Mouse (Mus musculus): Measurements from ENCODE around the gene Wfdc16. TPM values are rescaled to one million over a fixed set of nuclear protein-coding genes. Genes with fewer than 3 reads are reported as not detected.

The Wfdc16 gene
- polyA plus RNA-seq, 1 experiment from 2014 or later: not detected

Other genes with a start within 250 kb of the Wfdc16 start
- 1.3 and 2.1 TPM in 2 replicates for gene Slpi, start 249.7 kb downstream of the Wfdc16 start, polyA plus RNA-seq (2014; fragmentation: Nextera tagmentation; extraction: Ambion mirVana)
- gene Rbpjl, start 235.7 kb downstream of the Wfdc16 start, polyA plus RNA-seq (2014; fragmentation: Nextera tagmentation; extraction: Ambion mirVana): 0.42 and 0.52 TPM in 2 replicates
- gene Matn4, start 233.6 kb downstream of the Wfdc16 start, polyA plus RNA-seq (2014; fragmentation: Nextera tagmentation; extraction: Ambion mirVana): 15.6 and 20.6 TPM in 2 replicates
- 57.1 and 58.4 TPM in 2 replicates for gene Sdc4, start 194.9 kb downstream of the Wfdc16 start, polyA plus RNA-seq (2014; fragmentation: Nextera tagmentation; extraction: Ambion mirVana)
- 63.3 and 68.3 TPM in 2 replicates for gene Sys1, start 181.8 kb downstream of the Wfdc16 start, polyA plus RNA-seq (2014; fragmentation: Nextera tagmentation; extraction: Ambion mirVana)
- gene Gm20458, start 177.8 kb downstream of the Wfdc16 start, polyA plus RNA-seq (2014; fragmentation: Nextera tagmentation; extraction: Ambion mirVana): 12.5 and 14.7 TPM in 2 replicates
- gene Trp53tg5, start 165.1 kb downstream of the Wfdc16 start, polyA plus RNA-seq (2014; fragmentation: Nextera tagmentation; extraction: Ambion mirVana): not detected in 2 replicates
- 4.1 and 10.5 TPM in 2 replicates for gene Dbndd2, start 152.7 kb downstream of the Wfdc16 start, polyA plus RNA-seq (2014; fragmentation: Nextera tagmentation; extraction: Ambion mirVana)
- gene Pigt, start 141.3 kb downstream of the Wfdc16 start, polyA plus RNA-seq (2014; fragmentation: Nextera tagmentation; extraction: Ambion mirVana): 72.9 and 76.9 TPM in 2 replicates
- gene Wfdc2, start 76.4 kb downstream of the Wfdc16 start, polyA plus RNA-seq (2014; fragmentation: Nextera tagmentation; extraction: Ambion mirVana): 53.7 and 62.4 TPM in 2 replicates
- not detected in 2 replicates for gene Spint3, start 65.3 kb downstream of the Wfdc16 start, polyA plus RNA-seq (2014; fragmentation: Nextera tagmentation; extraction: Ambion mirVana)
- 0.51 TPM in 1 of 2 replicates, not detected in the other for gene Wfdc6a, start 53.3 kb downstream of the Wfdc16 start, polyA plus RNA-seq (2014; fragmentation: Nextera tagmentation; extraction: Ambion mirVana)
- gene Eppin, start 45.2 kb downstream of the Wfdc16 start, polyA plus RNA-seq (2014; fragmentation: Nextera tagmentation; extraction: Ambion mirVana): not detected in 2 replicates
- not detected in 2 replicates for gene Wfdc6b, start 25.3 kb downstream of the Wfdc16 start, polyA plus RNA-seq (2014; fragmentation: Nextera tagmentation; extraction: Ambion mirVana)
- gene Wfdc8, start 25.2 kb downstream of the Wfdc16 start, polyA plus RNA-seq (2014; fragmentation: Nextera tagmentation; extraction: Ambion mirVana): 0.11 TPM in 1 of 2 replicates, not detected in the other
- gene Wfdc10, start 17.2 kb upstream of the Wfdc16 start, polyA plus RNA-seq (2014; fragmentation: Nextera tagmentation; extraction: Ambion mirVana): 0.69 and 1.1 TPM in 2 replicates
- not detected in 2 replicates for gene Wfdc9, start 17.8 kb upstream of the Wfdc16 start, polyA plus RNA-seq (2014; fragmentation: Nextera tagmentation; extraction: Ambion mirVana)
- not detected in 2 replicates for gene Wfdc11, start 35.3 kb upstream of the Wfdc16 start, polyA plus RNA-seq (2014; fragmentation: Nextera tagmentation; extraction: Ambion mirVana)
- 0.21 TPM in 1 of 2 replicates, not detected in the other for gene Wfdc13, start 46.3 kb upstream of the Wfdc16 start, polyA plus RNA-seq (2014; fragmentation: Nextera tagmentation; extraction: Ambion mirVana)
- gene Spint4, start 59.7 kb upstream of the Wfdc16 start, polyA plus RNA-seq (2014; fragmentation: Nextera tagmentation; extraction: Ambion mirVana): not detected in 2 replicates
- gene Spint5, start 76.5 kb upstream of the Wfdc16 start, polyA plus RNA-seq (2014; fragmentation: Nextera tagmentation; extraction: Ambion mirVana): not detected in 2 replicates
- gene Wfdc3, start 107.1 kb upstream of the Wfdc16 start, polyA plus RNA-seq (2014; fragmentation: Nextera tagmentation; extraction: Ambion mirVana): 0.53 and 1.1 TPM in 2 replicates
- 60.9 and 63.0 TPM in 2 replicates for gene Dnttip1, start 107.2 kb upstream of the Wfdc16 start, polyA plus RNA-seq (2014; fragmentation: Nextera tagmentation; extraction: Ambion mirVana)
- gene Ube2c, start 131.1 kb upstream of the Wfdc16 start, polyA plus RNA-seq (2014; fragmentation: Nextera tagmentation; extraction: Ambion mirVana): 229 and 276 TPM in 2 replicates
- gene Tnnc2, start 141.2 kb upstream of the Wfdc16 start, polyA plus RNA-seq (2014; fragmentation: Nextera tagmentation; extraction: Ambion mirVana): 799 and 1,279 TPM in 2 replicates
- gene Snx21, start 147.0 kb upstream of the Wfdc16 start, polyA plus RNA-seq (2014; fragmentation: Nextera tagmentation; extraction: Ambion mirVana): 27.9 and 28.3 TPM in 2 replicates
- 12.6 and 13.8 TPM in 2 replicates for gene Acot8, start 166.1 kb upstream of the Wfdc16 start, polyA plus RNA-seq (2014; fragmentation: Nextera tagmentation; extraction: Ambion mirVana)
- gene Zswim3, start 166.3 kb upstream of the Wfdc16 start, polyA plus RNA-seq (2014; fragmentation: Nextera tagmentation; extraction: Ambion mirVana): 6.0 and 6.4 TPM in 2 replicates
- 15.1 and 15.7 TPM in 2 replicates for gene Zswim1, start 183.9 kb upstream of the Wfdc16 start, polyA plus RNA-seq (2014; fragmentation: Nextera tagmentation; extraction: Ambion mirVana)
- not detected in 2 replicates for gene Spata25, start 189.7 kb upstream of the Wfdc16 start, polyA plus RNA-seq (2014; fragmentation: Nextera tagmentation; extraction: Ambion mirVana)
- gene Ctsa, start 194.1 kb upstream of the Wfdc16 start, polyA plus RNA-seq (2014; fragmentation: Nextera tagmentation; extraction: Ambion mirVana): 140 and 154 TPM in 2 replicates
- gene Neurl2, start 194.7 kb upstream of the Wfdc16 start, polyA plus RNA-seq (2014; fragmentation: Nextera tagmentation; extraction: Ambion mirVana): 8.3 and 9.1 TPM in 2 replicates
- 50.1 and 55.1 TPM in 2 replicates for gene Pltp, start 218.9 kb upstream of the Wfdc16 start, polyA plus RNA-seq (2014; fragmentation: Nextera tagmentation; extraction: Ambion mirVana)
- 56.9 and 62.8 TPM in 2 replicates for gene Pcif1, start 240.5 kb upstream of the Wfdc16 start, polyA plus RNA-seq (2014; fragmentation: Nextera tagmentation; extraction: Ambion mirVana)

Data from embryonic facial prominence, embryonic 14.5 days (tissue).